Mouse (Mus musculus) liver, postnatal 0 days (tissue): ENCODE measurements around the gene Ngfr.

Source experiments
- CTCF ChIP-seq: sonication (generic); IDR thresholded peaks from 2 replicates; pipeline ENCODE4 v1.5.1; 2016; ENCODE audit warnings: antibody characterized with exemption, low read depth
- EP300 ChIP-seq: IDR thresholded peaks from 2 replicates; pipeline ENCODE4 v1.6.1; 2016; ENCODE audit warnings: antibody characterized with exemption, low read depth, mild to moderate bottlenecking

DNA sequence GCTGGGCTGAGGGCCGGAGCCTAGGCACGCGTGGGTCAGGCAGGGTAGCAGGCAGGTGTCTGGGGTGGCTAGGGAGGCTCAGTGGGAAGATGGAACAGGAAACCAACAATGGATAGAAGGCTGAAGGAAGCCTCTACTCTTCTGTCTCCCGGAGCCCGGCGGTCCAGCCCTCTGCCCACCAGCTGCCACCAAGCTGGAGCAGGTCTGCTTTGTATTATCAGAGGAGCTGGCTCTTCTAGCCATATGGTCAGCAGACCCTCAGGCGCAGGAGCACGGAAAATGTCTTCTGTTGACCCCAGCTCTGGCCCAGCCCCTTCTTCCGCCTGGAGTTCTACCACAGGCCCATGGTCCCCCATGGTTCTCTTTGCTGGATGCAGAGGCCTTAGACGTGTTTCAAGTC, 22.2 kb downstream of the Ngfr start:
- TF ChIP-seq EP300 (no peak), CTCF (no peak)
